Mouse (Mus musculus): ENCODE data around the gene Fbxw21. TPM values are rescaled to one million over a fixed set of nuclear protein-coding genes. Genes with fewer than 3 reads are reported as not detected.

The Fbxw21 gene
- polyA plus RNA-seq, 1 experiment from 2014 or later = not detected

GRCm38 (mm10) chr9:109110240-109110639 is 51.6 kb downstream of the Fbxw21 start:
- no peak overlapping the region for H3K4me3 ChIP-seq
- WGBS (ENCODE audit: insufficient replicate concordance) = 76% methylated on average over 11 of the region's 11 CpGs

GRCm38 (mm10) chr9:109107341-109107740 is 54.5 kb downstream of the Fbxw21 start:
- Histone ChIP-seq H3K9me3 (replicated peaks) (no peaks in the 10 kb centered on the region), H3K36me3 (peaks cover 67% of the 10 kb centered on the region), H3K27me3 (replicated peaks) (no peaks in the 10 kb centered on the region), H3K4me2 (no peak overlapping the region), H3K9ac (no peak overlapping the region), H3K4me1 (no peaks in the 10 kb centered on the region), H3K27ac (no peak overlapping the region), H3K4me3 (no peak overlapping the region)
- 68% methylated on average over 4 of the region's 6 CpGs for WGBS (ENCODE audit: insufficient replicate concordance)
- ATAC-seq = no peak

More at GRCm38 (mm10) chr9:109110240-109110639, 51.6 kb downstream of the Fbxw21 start:
- no peaks in the 10 kb centered on the region for H3K9me3 ChIP-seq (replicated peaks)
- H3K4me2 ChIP-seq = no peak overlapping the region
- H3K4me1 ChIP-seq = no peaks in the 10 kb centered on the region
- ATAC-seq = no peak
- no peak overlapping the region for H3K9ac ChIP-seq
- H3K36me3 ChIP-seq = peaks cover 75% of the 10 kb centered on the region
- no peaks in the 10 kb centered on the region for H3K27me3 ChIP-seq (replicated peaks)
- no peak overlapping the region for H3K27ac ChIP-seq

GRCm38 (mm10) chr9:109105648-109106047 is 56.2 kb downstream of the Fbxw21 start:
- Histone ChIP-seq H3K27me3 (replicated peaks) (no peaks in the 10 kb centered on the region), H3K36me3 (peaks cover 69% of the 10 kb centered on the region), H3K4me3 (no peak overlapping the region), H3K4me2 (no peak overlapping the region), H3K4me1 (no peaks in the 10 kb centered on the region), H3K27ac (no peak overlapping the region), H3K9me3 (replicated peaks) (no peaks in the 10 kb centered on the region), H3K9ac (no peak overlapping the region)
- 68% methylated on average over 12 of the region's 12 CpGs for WGBS (ENCODE audit: insufficient replicate concordance)
- ATAC-seq = no peak

- Histone ChIP-seq H3K9me3 (replicated peaks) (no peaks in the 10 kb centered on the region), H3K27ac (no peak overlapping the region), H3K4me1 (no peaks in the 10 kb centered on the region), H3K4me3 (no peak overlapping the region), H3K27me3 (replicated peaks) (no peaks in the 10 kb centered on the region), H3K36me3 (peaks cover 69% of the 10 kb centered on the region), H3K9ac (no peak overlapping the region), H3K4me2 (no peak overlapping the region)
- no peak; the same call in 1 of the 2 replicates for ATAC-seq
- WGBS (ENCODE audit: insufficient replicate concordance) = 69% methylated on average over 12 of the region's 12 CpGs
Observed at GRCm38 (mm10) chr9:109105011-109105410, 56.8 kb downstream of the Fbxw21 start.

GRCm38 (mm10) chr9:109104083-109104482 is 57.8 kb downstream of the Fbxw21 start:
- Histone ChIP-seq H3K9me3 (replicated peaks) (no peaks in the 10 kb centered on the region), H3K27me3 (replicated peaks) (no peaks in the 10 kb centered on the region), H3K9ac (no peak overlapping the region), H3K4me3 (no peak overlapping the region), H3K36me3 (peaks cover 60% of the 10 kb centered on the region), H3K4me2 (no peak overlapping the region), H3K27ac (no peak overlapping the region), H3K4me1 (peaks cover 2% of the 10 kb centered on the region)
- ATAC-seq = no peak
- 74% methylated on average over 9 of the region's 9 CpGs for WGBS (ENCODE audit: insufficient replicate concordance)

- 64% methylated on average over 7 of the region's 7 CpGs for WGBS (ENCODE audit: insufficient replicate concordance)
- no peak for ATAC-seq
- H3K27ac ChIP-seq = no peak overlapping the region
Observed at GRCm38 (mm10) chr9:109103250-109103649, 58.6 kb downstream of the Fbxw21 start.

GRCm38 (mm10) chr9:109102541-109102940 is 59.3 kb downstream of the Fbxw21 start:
- WGBS (ENCODE audit: insufficient replicate concordance) = 55% methylated on average over 3 of the region's 3 CpGs
- peaks cover 18% of the 10 kb centered on the region for H3K4me1 ChIP-seq

More at GRCm38 (mm10) chr9:109103250-109103649, 58.6 kb downstream of the Fbxw21 start:
- no peak overlapping the region for H3K4me3 ChIP-seq
- no peaks in the 10 kb centered on the region for H3K9me3 ChIP-seq (replicated peaks)
- H3K36me3 ChIP-seq = peaks cover 52% of the 10 kb centered on the region
- peaks cover 11% of the 10 kb centered on the region for H3K4me1 ChIP-seq
- H3K4me2 ChIP-seq = no peak overlapping the region
- no peak overlapping the region for H3K9ac ChIP-seq
- peaks cover 8% of the 10 kb centered on the region; the same call in 1 of the 2 replicates for H3K27me3 ChIP-seq (replicated peaks)

GRCm38 (mm10) chr9:109101933-109102445 is 59.9 kb downstream of the Fbxw21 start:
- no peak for ATAC-seq
- Histone ChIP-seq H3K9ac (peak overlapping the region; percentile 4; the same call in 1 of the 2 replicates), H3K36me3 (peaks cover 47% of the 10 kb centered on the region), H3K4me2 (no peak overlapping the region), H3K4me1 (peaks cover 21% of the 10 kb centered on the region), H3K27me3 (replicated peaks) (peaks cover 21% of the 10 kb centered on the region), H3K4me3 (no peak overlapping the region), H3K9me3 (replicated peaks) (no peaks in the 10 kb centered on the region), H3K27ac (no peak overlapping the region)
- WGBS (ENCODE audit: insufficient replicate concordance) = 65% methylated on average over 5 of the region's 5 CpGs

More at GRCm38 (mm10) chr9:109102541-109102940, 59.3 kb downstream of the Fbxw21 start:
- H3K4me3 ChIP-seq = no peak overlapping the region
- no peak overlapping the region for H3K4me2 ChIP-seq
- H3K9me3 ChIP-seq (replicated peaks) = no peaks in the 10 kb centered on the region
- ATAC-seq = no peak
- H3K27ac ChIP-seq = no peak overlapping the region
- H3K9ac ChIP-seq = no peak overlapping the region
- peaks cover 47% of the 10 kb centered on the region for H3K36me3 ChIP-seq
- H3K27me3 ChIP-seq (replicated peaks) = peaks cover 15% of the 10 kb centered on the region

GRCm38 (mm10) chr9:109100307-109100928 is 61.4 kb downstream of the Fbxw21 start:
- H3K36me3 ChIP-seq = peaks cover 35% of the 10 kb centered on the region
- 64% methylated on average over 20 of the region's 20 CpGs for WGBS (ENCODE audit: insufficient replicate concordance)
- no peak overlapping the region for H3K4me2 ChIP-seq
- H3K27ac ChIP-seq = no peak overlapping the region
- H3K9me3 ChIP-seq (replicated peaks) = no peaks in the 10 kb centered on the region
- no peak overlapping the region for H3K4me3 ChIP-seq
- peaks cover 36% of the 10 kb centered on the region for H3K27me3 ChIP-seq (replicated peaks)
- peaks cover 27% of the 10 kb centered on the region for H3K4me1 ChIP-seq
- no peak for ATAC-seq
- no peak overlapping the region for H3K9ac ChIP-seq

- Histone ChIP-seq H3K4me2 (0 out of 2 replicates have a peak overlapping the region, but pooled peaks have one; percentile 9), H3K9ac (no peak overlapping the region), H3K36me3 (peaks cover 28% of the 10 kb centered on the region), H3K27me3 (replicated peaks) (peaks cover 51% of the 10 kb centered on the region), H3K4me3 (no peak overlapping the region), H3K4me1 (peaks cover 39% of the 10 kb centered on the region), H3K9me3 (replicated peaks) (no peaks in the 10 kb centered on the region), H3K27ac (no peak overlapping the region)
- ATAC-seq = no peak
- WGBS (ENCODE audit: insufficient replicate concordance) = 65% methylated on average over 6 of the region's 6 CpGs
Observed at GRCm38 (mm10) chr9:109098969-109099368, 62.9 kb downstream of the Fbxw21 start.

GRCm38 (mm10) chr9:109098366-109098765 is 63.5 kb downstream of the Fbxw21 start:
- ATAC-seq = no peak
- H3K27me3 ChIP-seq (replicated peaks) = peaks cover 57% of the 10 kb centered on the region
- peaks cover 25% of the 10 kb centered on the region for H3K36me3 ChIP-seq
- H3K4me2 ChIP-seq = peak overlapping the region; percentile 74; the same call in 1 of the 2 replicates
- peak overlapping the region; percentile 64; the same call in 1 of the 2 replicates for H3K27ac ChIP-seq
- WGBS (ENCODE audit: insufficient replicate concordance) = 75% methylated on average over 8 of the region's 8 CpGs
- H3K4me1 ChIP-seq = peaks cover 45% of the 10 kb centered on the region
- no peak overlapping the region for H3K9ac ChIP-seq
- H3K4me3 ChIP-seq = no peak overlapping the region
- no peaks in the 10 kb centered on the region for H3K9me3 ChIP-seq (replicated peaks)

GRCm38 (mm10) chr9:109097831-109098230 is 64.0 kb downstream of the Fbxw21 start:
- H3K4me3 ChIP-seq = no peak overlapping the region
- 71% methylated on average over 5 of the region's 5 CpGs for WGBS (ENCODE audit: insufficient replicate concordance)
- peak overlapping the region; percentile 74 for H3K4me2 ChIP-seq
- peaks cover 48% of the 10 kb centered on the region for H3K4me1 ChIP-seq
- H3K36me3 ChIP-seq = peaks cover 22% of the 10 kb centered on the region
- H3K9ac ChIP-seq = no peak overlapping the region
- H3K27ac ChIP-seq = peak overlapping the region; percentile 64
- H3K9me3 ChIP-seq (replicated peaks) = no peaks in the 10 kb centered on the region
- no peak for ATAC-seq
- peaks cover 62% of the 10 kb centered on the region for H3K27me3 ChIP-seq (replicated peaks)

Data from liver, embryonic 12.5 days (tissue).